Mouse (Mus musculus) stomach, embryonic 15.5 days (tissue): Measurements from ENCODE around the gene Micu1. TPM values are rescaled to one million over a fixed set of nuclear protein-coding genes. Genes with fewer than 3 reads are reported as not detected.

Source experiments
- ATAC-seq: fragments of 200-750 bp; cut with Nextera tagmentation; 2 replicates; pipeline ENCODE4 v1.8.0; 2017; ENCODE audit warnings: low read depth, moderate number of reproducible peaks, moderate TSS enrichment; ENCODE audit not compliant: insufficient read depth, low FRiP score
- H3K27ac ChIP-seq: fragments of 300-500 bp; sonication (generic); 2 replicates; pipeline ENCODE4 v1.5.1; 2015; ENCODE audit warnings: mild to moderate bottlenecking, inconsistent platforms
- H3K27me3 ChIP-seq: fragments of 300-500 bp; sonication (generic); replicated peaks from 2 replicates; pipeline ENCODE4 v1.6.1; 2015; ENCODE audit warnings: inconsistent platforms
- H3K36me3 ChIP-seq: fragments of 300-500 bp; sonication (generic); 2 replicates; pipeline ENCODE4 v1.6.1; 2015; ENCODE audit warnings: inconsistent platforms
- H3K4me1 ChIP-seq: fragments of 300-500 bp; sonication (generic); 2 replicates; pipeline ENCODE4 v1.6.1; 2015; ENCODE audit warnings: inconsistent platforms
- H3K4me2 ChIP-seq: fragments of 300-500 bp; sonication (generic); 2 replicates; pipeline ENCODE4 v1.6.1; 2015; ENCODE audit warnings: mild to moderate bottlenecking, inconsistent platforms
- H3K4me3 ChIP-seq: fragments of 300-500 bp; sonication (generic); replicated peaks from 2 replicates; pipeline ENCODE4 v1.5.1; 2015; ENCODE audit warnings: inconsistent platforms
- H3K9ac ChIP-seq: fragments of 300-500 bp; sonication (generic); 2 replicates; pipeline ENCODE4 v1.6.1; 2015; ENCODE audit warnings: inconsistent platforms
- H3K9me3 ChIP-seq: fragments of 300-500 bp; sonication (generic); 2 replicates; pipeline ENCODE4 v1.6.1; 2016; ENCODE audit warnings: inconsistent platforms
- WGBS: fragments of 180-500 bp; shearing (Covaris S2); methylation state at CpG from one replicate; pipeline ENCODE4 v1.1.7; 2015; 5-methylcytosine and 5-hydroxymethylcytosine counted together
- polyA plus RNA-seq: library from polyadenylated mRNA; unstranded; fragments of >200 nt; fragmentation: Nextera tagmentation; extraction: Ambion mirVana; gene quantifications from 2 replicates; pipeline ENCODE4 v1.2.1, GENCODE M21; 2015

The Micu1 gene
- polyA plus RNA-seq, 1 experiment from 2014 or later, result 66.2 TPM

- H3K4me2 ChIP-seq, result no peak overlapping the region
- no peaks in the 10 kb centered on the region for H3K27me3 ChIP-seq
- peaks cover 9% of the 10 kb centered on the region; the same call in 1 of the 2 replicates for H3K4me1 ChIP-seq
- H3K9ac ChIP-seq, result no peak overlapping the region
- no peak overlapping the region for H3K27ac ChIP-seq
- WGBS, result 90% methylated on average over 3 of the region's 3 CpGs
- no peaks in the 10 kb centered on the region for H3K9me3 ChIP-seq
- H3K36me3 ChIP-seq, result 0 out of 2 replicates have a peak, but pooled peaks cover 2% of the 10 kb centered on the region
- ATAC-seq, result no peak
- H3K4me3 ChIP-seq, result no peak overlapping the region
Observed at GRCm38 (mm10) chr10:59798371-59798770, 96.1 kb downstream of the Micu1 start.

GRCm38 (mm10) chr10:59799303-59800044 lies 97.2 kb downstream of the Micu1 start:
- Histone ChIP-seq H3K9ac (no peak overlapping the region), H3K27me3 (no peaks in the 10 kb centered on the region), H3K9me3 (no peaks in the 10 kb centered on the region), H3K27ac (no peak overlapping the region), H3K4me1 (peaks cover 9% of the 10 kb centered on the region; the same call in 1 of the 2 replicates), H3K36me3 (no peaks in the 10 kb centered on the region), H3K4me2 (no peak overlapping the region), H3K4me3 (no peak overlapping the region)
- 54% methylated on average over 13 of the region's 13 CpGs for WGBS
- no peak for ATAC-seq

GRCm38 (mm10) chr10:59800159-59800558 lies 97.9 kb downstream of the Micu1 start:
- H3K4me2 ChIP-seq, result no peak overlapping the region
- H3K9me3 ChIP-seq, result no peaks in the 10 kb centered on the region
- peaks cover 9% of the 10 kb centered on the region; the same call in 1 of the 2 replicates for H3K4me1 ChIP-seq
- 35% methylated on average over 10 of the region's 10 CpGs for WGBS
- no peak for ATAC-seq
- H3K27me3 ChIP-seq, result no peaks in the 10 kb centered on the region
- no peak overlapping the region for H3K9ac ChIP-seq
- H3K4me3 ChIP-seq, result no peak overlapping the region
- H3K27ac ChIP-seq, result no peak overlapping the region
- no peaks in the 10 kb centered on the region for H3K36me3 ChIP-seq

GRCm38 (mm10) chr10:59800826-59801501 lies 98.7 kb downstream of the Micu1 start:
- no peak overlapping the region for H3K4me3 ChIP-seq
- H3K27me3 ChIP-seq, result no peaks in the 10 kb centered on the region
- 86% methylated on average over 12 of the region's 12 CpGs for WGBS
- no peak overlapping the region for H3K27ac ChIP-seq
- H3K4me1 ChIP-seq, result peaks cover 9% of the 10 kb centered on the region; the same call in 1 of the 2 replicates
- H3K4me2 ChIP-seq, result no peak overlapping the region
- no peak overlapping the region for H3K9ac ChIP-seq
- H3K9me3 ChIP-seq, result no peaks in the 10 kb centered on the region
- ATAC-seq, result peak; percentile 95
- H3K36me3 ChIP-seq, result no peaks in the 10 kb centered on the region

- Histone ChIP-seq H3K27ac (no peak overlapping the region), H3K9me3 (no peaks in the 10 kb centered on the region), H3K36me3 (no peaks in the 10 kb centered on the region), H3K4me2 (no peak overlapping the region), H3K9ac (no peak overlapping the region), H3K27me3 (no peaks in the 10 kb centered on the region), H3K4me1 (no peaks in the 10 kb centered on the region), H3K4me3 (no peak overlapping the region)
- ATAC-seq, result no peak
- WGBS, result 92% methylated on average over 4 of the region's 4 CpGs
Observed at GRCm38 (mm10) chr10:59808677-59809076, 106.4 kb downstream of the Micu1 start.

- no peaks in the 10 kb centered on the region for H3K9me3 ChIP-seq
- no peak for ATAC-seq
- no peak overlapping the region for H3K4me3 ChIP-seq
- WGBS, result 73% methylated on average over 4 of the region's 4 CpGs
- H3K36me3 ChIP-seq, result no peaks in the 10 kb centered on the region
- no peak overlapping the region for H3K9ac ChIP-seq
- no peak overlapping the region for H3K27ac ChIP-seq
- no peak overlapping the region for H3K4me2 ChIP-seq
- H3K4me1 ChIP-seq, result no peaks in the 10 kb centered on the region
- H3K27me3 ChIP-seq, result no peaks in the 10 kb centered on the region
Observed at GRCm38 (mm10) chr10:59809991-59810574, 107.8 kb downstream of the Micu1 start.

GRCm38 (mm10) chr10:59812939-59813338 lies 110.7 kb downstream of the Micu1 start:
- ATAC-seq, result no peak
- H3K9me3 ChIP-seq, result no peaks in the 10 kb centered on the region
- H3K4me3 ChIP-seq, result no peak overlapping the region
- H3K9ac ChIP-seq, result no peak overlapping the region
- H3K27me3 ChIP-seq, result no peaks in the 10 kb centered on the region
- H3K36me3 ChIP-seq, result no peaks in the 10 kb centered on the region
- H3K4me2 ChIP-seq, result no peak overlapping the region
- no peak overlapping the region for H3K27ac ChIP-seq
- 31% methylated on average over 13 of the region's 13 CpGs for WGBS
- H3K4me1 ChIP-seq, result no peaks in the 10 kb centered on the region

- no peak overlapping the region for H3K4me3 ChIP-seq
- 88% methylated on average over 9 of the region's 9 CpGs for WGBS
- no peak for ATAC-seq
Observed at GRCm38 (mm10) chr10:59813759-59814158, 111.5 kb downstream of the Micu1 start.

GRCm38 (mm10) chr10:59814505-59815155 lies 112.4 kb downstream of the Micu1 start:
- WGBS, result 71% methylated on average over 7 of the region's 7 CpGs
- Histone ChIP-seq H3K4me2 (no peak overlapping the region), H3K36me3 (no peaks in the 10 kb centered on the region), H3K9ac (no peak overlapping the region), H3K9me3 (no peaks in the 10 kb centered on the region), H3K4me3 (no peak overlapping the region), H3K27ac (no peak overlapping the region), H3K27me3 (no peaks in the 10 kb centered on the region), H3K4me1 (no peaks in the 10 kb centered on the region)
- no peak for ATAC-seq

More at GRCm38 (mm10) chr10:59813759-59814158, 111.5 kb downstream of the Micu1 start:
- H3K4me2 ChIP-seq, result no peak overlapping the region
- no peaks in the 10 kb centered on the region for H3K27me3 ChIP-seq
- no peaks in the 10 kb centered on the region for H3K36me3 ChIP-seq
- no peaks in the 10 kb centered on the region for H3K9me3 ChIP-seq
- no peaks in the 10 kb centered on the region for H3K4me1 ChIP-seq
- H3K27ac ChIP-seq, result no peak overlapping the region
- H3K9ac ChIP-seq, result no peak overlapping the region

GRCm38 (mm10) chr10:59816569-59816968 lies 114.3 kb downstream of the Micu1 start:
- no peaks in the 10 kb centered on the region for H3K36me3 ChIP-seq
- no peaks in the 10 kb centered on the region for H3K9me3 ChIP-seq
- no peak for ATAC-seq
- 85% methylated on average over 6 of the region's 6 CpGs for WGBS
- H3K9ac ChIP-seq, result no peak overlapping the region
- H3K4me1 ChIP-seq, result no peaks in the 10 kb centered on the region
- no peak overlapping the region for H3K27ac ChIP-seq
- no peak overlapping the region for H3K4me2 ChIP-seq
- no peak overlapping the region for H3K4me3 ChIP-seq
- H3K27me3 ChIP-seq, result no peaks in the 10 kb centered on the region

GRCm38 (mm10) chr10:59817528-59817927 lies 115.3 kb downstream of the Micu1 start:
- Histone ChIP-seq H3K27me3 (no peaks in the 10 kb centered on the region), H3K9me3 (no peaks in the 10 kb centered on the region), H3K27ac (no peak overlapping the region), H3K4me2 (no peak overlapping the region), H3K36me3 (no peaks in the 10 kb centered on the region), H3K9ac (no peak overlapping the region), H3K4me1 (no peaks in the 10 kb centered on the region), H3K4me3 (no peak overlapping the region)
- ATAC-seq, result no peak
- 44% methylated on average over 2 of the region's 2 CpGs for WGBS

GRCm38 (mm10) chr10:59817991-59818390 lies 115.7 kb downstream of the Micu1 start:
- no peaks in the 10 kb centered on the region for H3K27me3 ChIP-seq
- H3K9ac ChIP-seq, result no peak overlapping the region
- H3K9me3 ChIP-seq, result no peaks in the 10 kb centered on the region
- no peak overlapping the region for H3K27ac ChIP-seq
- ATAC-seq, result no peak
- H3K4me2 ChIP-seq, result no peak overlapping the region
- H3K36me3 ChIP-seq, result no peaks in the 10 kb centered on the region
- no peaks in the 10 kb centered on the region for H3K4me1 ChIP-seq
- H3K4me3 ChIP-seq, result no peak overlapping the region
- 76% methylated on average over 8 of the region's 8 CpGs for WGBS
